Mouse (Mus musculus) heart, postnatal 0 days (tissue): ENCODE data around the gene Prdm11.

Experiments
- CTCF ChIP-seq: IDR thresholded peaks from 2 replicates; pipeline ENCODE4 v1.5.1; 2016; ENCODE audit warnings: antibody characterized with exemption, control low read depth, low read depth
- EP300 ChIP-seq: IDR thresholded peaks from 2 replicates; pipeline ENCODE4 v1.6.1; 2016; ENCODE audit warnings: antibody characterized with exemption, low read depth

GRCm38 (mm10) chr2:92980165-92980564 is 65.8 kb downstream of the Prdm11 start:
- TF ChIP-seq EP300 = no peak
- TF ChIP-seq CTCF = no peak
